Mouse (Mus musculus) c-Kit-positive CD71-positive TER-119-positive erythroid progenitor cells, embryonic 14.5 days (primary cell): Measurements from ENCODE around the gene Lgr4.

Source experiments
- DNase-seq: peaks from one replicate; pipeline ENCODE4 v3.0.0-alpha.2; 2013; ENCODE audit warnings: low spot score

The Lgr4 gene

GRCm38 (mm10) chr2:109977322-109977721 is 59.9 kb downstream of the Lgr4 start:
- no peak for DNase-seq

- peak; percentile 34 for DNase-seq
These were observed 61.8 kb downstream of the Lgr4 start for GRCm38 (mm10) chr2:109979209-109979608.

GRCm38 (mm10) chr2:109983435-109983834 is 66.0 kb downstream of the Lgr4 start:
- DNase-seq: no peak

GRCm38 (mm10) chr2:109984930-109985329 is 67.5 kb downstream of the Lgr4 start:
- no peak for DNase-seq

- no peak for DNase-seq
These were observed 68.1 kb downstream of the Lgr4 start for GRCm38 (mm10) chr2:109985560-109985959.

DNA sequence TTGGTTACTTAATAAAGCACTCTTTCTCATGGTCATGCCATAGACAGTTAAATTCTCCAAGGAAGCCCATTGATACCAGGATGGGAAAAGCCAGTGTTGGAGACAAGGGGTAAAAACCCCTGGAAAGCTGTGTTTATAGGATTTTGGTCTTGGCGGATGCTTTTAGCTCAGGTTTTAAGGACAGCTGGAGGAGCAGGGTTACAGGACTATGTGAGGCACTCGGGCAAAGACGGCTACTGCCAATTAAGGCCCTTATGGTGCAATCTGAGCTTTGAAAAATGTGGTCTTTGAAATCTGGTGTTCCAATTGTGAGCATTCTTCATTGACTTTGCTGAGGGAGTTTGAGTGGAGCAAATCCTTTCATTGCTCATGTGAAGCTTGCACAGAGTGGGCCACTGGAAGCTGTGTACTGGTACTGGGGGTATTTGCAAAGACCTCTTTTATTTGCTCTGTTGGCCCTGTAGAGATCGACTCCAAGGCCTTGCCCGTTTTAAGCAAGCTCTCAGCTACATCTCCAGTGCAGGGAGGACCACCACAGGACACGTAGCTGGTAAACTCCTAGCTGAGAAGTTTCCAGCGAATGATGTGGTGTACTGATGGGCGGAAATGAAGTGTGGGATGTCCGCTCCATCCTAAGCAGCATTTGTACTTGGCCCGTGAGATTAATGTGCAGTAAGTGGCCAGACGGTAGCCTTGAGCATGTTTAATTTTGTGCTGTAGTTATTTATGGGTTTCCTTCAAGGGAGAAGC is 68.8 kb downstream of the Lgr4 start:
- DNase-seq: no peak

GRCm38 (mm10) chr2:109987946-109988345 is 70.5 kb downstream of the Lgr4 start:
- no peak for DNase-seq

DNA sequence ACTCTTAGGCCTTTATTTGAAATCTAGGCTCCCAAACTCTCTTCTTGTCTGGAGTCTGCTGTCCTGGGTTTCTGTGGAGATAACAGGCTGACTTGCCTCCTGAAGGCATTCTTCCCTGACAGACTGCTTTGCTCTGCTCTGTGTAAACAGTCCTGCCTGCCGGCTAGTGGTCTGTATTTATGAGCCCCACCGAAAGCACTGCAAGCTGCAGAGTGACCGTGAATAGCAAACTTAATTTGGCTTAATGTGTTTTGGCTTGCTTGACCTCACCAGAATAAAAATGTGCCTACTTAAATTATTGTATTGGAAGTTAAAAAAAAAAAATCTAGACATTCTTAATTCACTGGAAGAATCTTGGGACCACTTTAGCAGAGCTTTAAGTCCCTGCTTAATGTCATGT is 71.7 kb downstream of the Lgr4 start:
- no peak for DNase-seq

DNA sequence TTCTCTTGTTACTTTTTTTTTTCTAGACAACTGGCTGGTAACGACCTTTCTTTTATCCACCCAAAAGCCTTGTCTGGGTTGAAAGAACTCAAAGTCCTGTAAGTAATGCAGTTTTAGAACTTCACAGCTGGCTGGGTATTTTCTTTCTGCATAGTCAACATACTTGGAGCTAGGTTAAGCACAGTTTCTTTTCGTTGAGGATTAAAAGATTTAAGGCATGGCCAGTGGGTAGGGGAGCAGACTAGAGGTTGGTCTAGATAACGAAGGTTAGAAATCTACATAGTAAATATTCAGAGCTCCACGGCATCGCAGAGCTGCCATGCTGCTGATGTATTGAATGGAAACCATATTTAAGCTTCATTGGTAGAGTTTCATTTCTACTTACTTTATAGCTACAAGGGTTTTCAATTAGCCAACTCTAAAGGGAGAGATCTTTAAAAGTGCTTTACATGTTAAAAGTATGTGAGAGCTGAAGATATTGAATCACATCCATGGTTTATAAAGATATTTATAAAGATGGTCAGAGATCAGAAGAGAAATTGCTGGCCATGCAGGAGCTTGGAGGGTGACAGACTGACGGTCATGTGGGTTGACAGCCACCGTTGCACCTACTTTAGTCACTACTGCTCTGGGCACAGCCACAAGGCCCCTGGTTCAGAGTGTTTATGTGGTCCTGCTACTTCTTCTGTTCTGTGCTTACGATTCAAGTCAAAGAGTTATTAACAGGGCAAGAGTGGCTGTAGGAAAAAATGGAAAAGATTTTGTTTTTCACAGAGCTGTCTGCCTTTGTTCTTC is 72.4 kb downstream of the Lgr4 start:
- DNase-seq: no peak

DNA sequence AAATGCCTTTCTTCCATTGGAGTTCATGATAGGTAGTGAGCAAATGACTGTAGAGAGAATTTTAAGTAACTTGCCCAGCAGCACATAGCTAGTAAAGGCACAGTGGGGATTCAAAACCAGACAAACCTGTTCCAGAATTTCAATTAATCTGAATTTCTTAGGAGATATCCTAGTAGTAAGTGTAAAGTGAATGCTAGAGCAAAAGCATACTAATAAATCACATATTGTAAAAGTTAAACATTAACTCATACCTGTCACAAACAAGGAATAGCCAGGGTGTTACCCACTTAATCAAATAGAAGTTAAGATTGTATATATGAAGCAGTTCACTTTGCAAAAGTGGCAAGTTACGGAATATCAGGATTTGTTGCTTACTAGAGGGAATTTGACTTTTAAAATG is 74.3 kb downstream of the Lgr4 start:
- DNase-seq: no peak

- DNase-seq: no peak
These were observed 75.1 kb downstream of the Lgr4 start for GRCm38 (mm10) chr2:109992448-109993073.

DNA sequence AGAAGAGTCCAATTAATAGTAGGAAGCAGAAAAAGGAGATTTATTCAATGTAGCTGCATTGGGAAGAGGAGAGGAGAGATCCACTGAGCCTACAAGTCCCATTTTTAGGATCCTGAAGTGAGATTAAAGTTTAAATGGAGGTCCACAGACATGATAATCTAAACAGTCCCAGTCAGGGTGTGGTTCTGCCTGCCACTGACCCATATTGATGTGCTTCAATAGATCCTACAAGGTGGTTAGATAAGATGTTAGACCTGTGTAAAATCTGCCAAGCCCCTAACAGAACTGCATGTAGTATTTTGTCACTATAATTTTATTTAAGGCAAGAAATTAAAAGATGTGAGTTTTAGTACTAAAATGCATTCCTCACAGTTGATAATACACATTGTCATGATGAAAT is 76.0 kb downstream of the Lgr4 start:
- peak; percentile 34 for DNase-seq

GRCm38 (mm10) chr2:109995061-109995460 is 77.6 kb downstream of the Lgr4 start:
- no peak for DNase-seq

- DNase-seq: no peak
These were observed 79.0 kb downstream of the Lgr4 start for GRCm38 (mm10) chr2:109996411-109996810.

- no peak for DNase-seq
These were observed 87.2 kb downstream of the Lgr4 start for GRCm38 (mm10) chr2:110004668-110005067.

- DNase-seq: no peak
These were observed 87.7 kb downstream of the Lgr4 start for GRCm38 (mm10) chr2:110005164-110005563.

- no peak for DNase-seq
These were observed 88.3 kb downstream of the Lgr4 start for GRCm38 (mm10) chr2:110005596-110006239.

DNA sequence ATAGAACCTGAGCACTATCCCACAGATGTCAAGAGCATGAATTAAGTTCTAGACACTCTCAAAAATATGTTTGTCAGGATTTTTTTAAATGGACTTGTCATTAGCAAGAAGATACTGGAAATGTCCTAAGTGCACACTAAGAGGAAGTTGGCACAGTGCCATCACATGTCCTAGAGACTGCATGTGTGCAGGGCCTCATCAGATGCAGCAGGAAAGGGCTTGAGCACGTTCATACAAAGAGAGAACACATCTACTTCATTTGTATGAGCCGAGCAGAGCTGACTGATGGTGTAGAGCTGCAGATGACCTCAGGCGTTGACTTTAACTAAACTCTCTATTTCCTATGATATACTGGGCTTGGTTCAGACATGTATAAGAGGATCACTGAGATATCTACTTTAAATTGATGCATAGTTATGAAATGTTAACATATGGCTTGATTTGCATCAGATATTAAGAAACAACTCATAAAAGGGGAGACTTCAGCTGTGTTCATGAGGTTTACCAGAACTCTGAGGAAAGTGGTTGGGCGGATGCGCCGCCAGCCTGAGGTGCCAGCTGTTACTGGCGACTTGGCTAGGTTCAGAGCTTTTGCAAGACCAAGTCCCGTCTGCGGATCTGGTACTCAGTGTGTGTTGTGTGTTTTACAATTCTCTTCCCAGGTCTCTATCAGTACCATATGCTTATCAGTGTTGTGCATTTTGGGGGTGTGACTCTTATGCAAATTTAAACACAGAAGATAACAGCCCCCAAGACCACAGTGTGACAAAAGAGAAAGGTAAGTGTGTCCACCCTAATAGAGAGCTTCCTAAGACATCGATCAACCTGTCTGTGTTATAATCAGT is 90.2 kb downstream of the Lgr4 start:
- DNase-seq: peak; percentile 70

GRCm38 (mm10) chr2:110009449-110009848 is 92.0 kb downstream of the Lgr4 start:
- DNase-seq: no peak

GRCm38 (mm10) chr2:110012184-110012725 is 94.8 kb downstream of the Lgr4 start:
- DNase-seq: no peak

DNA sequence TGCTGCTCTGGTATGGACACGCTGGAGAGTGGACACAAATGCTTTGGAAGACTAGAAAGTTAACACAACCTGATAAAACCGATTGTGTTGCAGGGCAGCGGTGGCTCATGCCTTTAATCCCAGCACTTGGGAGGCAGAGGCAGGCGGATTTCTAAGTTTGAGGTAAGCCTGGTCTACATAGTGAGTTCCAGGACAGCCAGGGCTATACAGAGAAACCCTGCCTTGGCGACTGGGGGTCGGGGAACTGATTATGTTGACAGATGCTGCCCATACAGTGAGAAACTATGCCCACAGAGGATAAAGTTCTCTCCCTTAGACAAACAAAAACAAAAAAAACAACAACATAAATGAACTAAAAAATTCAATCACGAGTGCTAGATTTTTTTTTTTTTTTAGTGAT is 99.6 kb downstream of the Lgr4 start:
- no peak for DNase-seq
